Mouse (Mus musculus): Measurements from ENCODE around the gene Vmn2r69. TPM values are rescaled to one million over a fixed set of nuclear protein-coding genes. Genes with fewer than 3 reads are reported as not detected.

The Vmn2r69 gene
- polyA plus RNA-seq (2012; rRNA removed), result not detected in 2 replicates

DNA sequence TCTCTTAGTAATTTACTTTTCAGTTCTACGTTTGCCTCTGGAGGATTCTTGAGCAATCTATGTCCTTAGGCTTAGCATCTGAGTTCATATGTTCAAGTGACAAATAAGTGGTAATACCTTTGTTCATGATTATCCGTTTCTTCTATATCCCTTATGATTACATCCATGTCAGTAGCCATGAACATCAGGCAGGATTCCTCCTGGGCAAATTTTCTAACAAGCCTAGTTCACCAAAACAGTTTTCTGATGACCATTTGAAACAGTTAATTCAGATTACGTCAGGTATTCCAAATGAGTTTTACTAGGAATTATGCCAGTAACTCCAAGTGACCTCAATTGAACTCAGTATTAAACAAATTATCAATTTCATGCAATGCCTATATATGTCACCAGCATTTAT lies at the start of gene Vmn2r69:
Gene Vmn2r69 (minus strand): TSS at position 101 of the 400 bp plus-strand sequence.
- DNase-seq (ENCODE audit: low read depth in 1 of 2, low spot score in 2 of 2), result no peak
- no peak within 1 kb of the TSS for H3K4me3 ChIP-seq (ENCODE audit: extremely low read depth, insufficient read depth, insufficient read length)
- no peak within 1 kb of the TSS for H3K27ac ChIP-seq (ENCODE audit: insufficient read depth, low read length)
- H3K4me1 ChIP-seq (ENCODE audit: control insufficient read depth, insufficient read depth, insufficient read length), result no peaks in the 10 kb centered on the region
- no peaks in the 10 kb centered on the region for H3K36me3 ChIP-seq (ENCODE audit: control insufficient read depth, insufficient read depth, low read length)
- no peaks in the 10 kb centered on the region for H3K27me3 ChIP-seq (ENCODE audit: control insufficient read depth, insufficient read depth, low read length)
- TF ChIP-seq POLR2A (IDR thresholded peaks at IDR 0.05; ENCODE audit: low read depth, low read length) (no peak), CTCF (IDR thresholded peaks at IDR 0.05; ENCODE audit: extremely low read depth, insufficient read depth, insufficient read length, insufficient replicate concordance) (no peak)
- WGBS, result 69% methylated on average over 3 of the region's 3 CpGs

Other genes starting within 250 kb of the Vmn2r69 start
- gene Vmn2r68, start 178.1 kb downstream of the Vmn2r69 start, polyA plus RNA-seq (2012; rRNA removed), result not detected in 2 replicates
- gene Vmn2r71, start 147.2 kb upstream of the Vmn2r69 start, polyA plus RNA-seq (2012; rRNA removed), result not detected in 2 replicates
- gene Vmn2r70, start 153.3 kb upstream of the Vmn2r69 start, polyA plus RNA-seq (2012; rRNA removed), result not detected in 2 replicates